Mouse (Mus musculus) liver, embryonic 11.5 days (tissue): ENCODE measurements around the gene Klk10. TPM values are rescaled to one million over a fixed set of nuclear protein-coding genes. Genes with fewer than 3 reads are reported as not detected.

Source experiments
- ATAC-seq: fragments of 200-750 bp; cut with Nextera tagmentation; replicated peaks from 2 replicates; pipeline ENCODE4 v1.8.0; 2017; ENCODE audit warnings: moderate number of reproducible peaks, mild to moderate bottlenecking, moderate TSS enrichment, moderate library complexity; ENCODE audit not compliant: low FRiP score
- DNase-seq: peaks from one replicate; pipeline ENCODE4 v3.0.0-alpha.2; 2017; ENCODE audit warnings: low spot score
- H3K27ac ChIP-seq: fragments of 300-500 bp; sonication (generic); 2 replicates; pipeline ENCODE4 v1.5.1; 2014; ENCODE audit warnings: mild to moderate bottlenecking, low read depth, low read length, control low read depth
- H3K27me3 ChIP-seq: fragments of 300-500 bp; sonication (generic); replicated peaks from 2 replicates; pipeline ENCODE4 v1.6.1; 2014; ENCODE audit warnings: low read length, mixed read lengths; ENCODE audit not compliant: control insufficient read depth, insufficient read depth
- H3K36me3 ChIP-seq: fragments of 300-500 bp; sonication (generic); 2 replicates; pipeline ENCODE4 v1.6.1; 2014; ENCODE audit warnings: mild to moderate bottlenecking, low read length, moderate library complexity, mixed read lengths; ENCODE audit not compliant: control insufficient read depth, insufficient read depth
- H3K4me1 ChIP-seq: fragments of 300-500 bp; sonication (generic); replicated peaks from 2 replicates; pipeline ENCODE4 v1.6.1; 2014; ENCODE audit warnings: low read length, mixed read lengths; ENCODE audit not compliant: control insufficient read depth, insufficient read depth
- H3K4me2 ChIP-seq: fragments of 300-500 bp; sonication (generic); 2 replicates; pipeline ENCODE4 v1.6.1; 2014; ENCODE audit warnings: mild to moderate bottlenecking, control low read depth, moderate library complexity
- H3K4me3 ChIP-seq: fragments of 300-500 bp; sonication (generic); 2 replicates; pipeline ENCODE4 v1.5.1; 2014; ENCODE audit warnings: low read depth, low read length, control low read depth
- H3K9ac ChIP-seq: fragments of 300-500 bp; sonication (generic); 2 replicates; pipeline ENCODE4 v1.6.1; 2014; ENCODE audit warnings: low read depth, low read length, control low read depth
- H3K9me3 ChIP-seq: fragments of 300-500 bp; sonication (generic); 2 replicates; pipeline ENCODE4 v1.6.1; 2016; ENCODE audit warnings: low read length, inconsistent platforms, mixed read lengths; ENCODE audit not compliant: control insufficient read depth
- WGBS: fragments of 180-500 bp; shearing (Covaris S2); extraction: QIAGEN DNeasy Blood & Tissue Kit; methylation state at CpG from one replicate; pipeline ENCODE4 v1.1.7; 2014; 5-methylcytosine and 5-hydroxymethylcytosine counted together
- polyA plus RNA-seq: library from polyadenylated mRNA; unstranded; fragments of >200 nt; fragmentation: Nextera tagmentation; extraction: Ambion mirVana; gene quantifications from 2 replicates; pipeline ENCODE4 v1.2.1, GENCODE M21; 2014

The Klk10 gene
- polyA plus RNA-seq, 1 experiment from 2014 or later, result not detected

- ATAC-seq (no peak), DNase-seq (no peak)
- H3K4me1 ChIP-seq, result peaks cover 2% of the 10 kb centered on the region; the same call in 1 of the 2 replicates
- no peak overlapping the region for H3K9ac ChIP-seq
- WGBS, result 78% methylated on average over 7 of the region's 7 CpGs
- no peak overlapping the region for H3K4me2 ChIP-seq
- H3K4me3 ChIP-seq, result no peak overlapping the region
- no peaks in the 10 kb centered on the region for H3K36me3 ChIP-seq
- no peak overlapping the region for H3K27ac ChIP-seq
- peaks cover 21% of the 10 kb centered on the region for H3K27me3 ChIP-seq
- H3K9me3 ChIP-seq, result no peaks in the 10 kb centered on the region
Observed at GRCm38 (mm10) chr7:43799876-43800275, 19.0 kb downstream of the Klk10 start.

GRCm38 (mm10) chr7:43810994-43811393 is 30.2 kb downstream of the Klk10 start, which contains the start of gene Klk7:
Gene Klk7, plus strand, starts transcription at chr7:43811294.
- WGBS, result 46% methylated on average over 5 of the region's 5 CpGs
- no peak for ATAC-seq

GRCm38 (mm10) chr7:43815211-43815610 is 34.4 kb downstream of the Klk10 start:
- H3K4me2 ChIP-seq, result no peak overlapping the region
- H3K9ac ChIP-seq, result no peak overlapping the region
- no peaks in the 10 kb centered on the region for H3K9me3 ChIP-seq
- WGBS, result 79% methylated on average over 7 of the region's 7 CpGs
- H3K4me3 ChIP-seq, result no peak overlapping the region
- no peaks in the 10 kb centered on the region for H3K4me1 ChIP-seq
- ATAC-seq, result no peak
- no peak overlapping the region for H3K27ac ChIP-seq
- no peaks in the 10 kb centered on the region for H3K27me3 ChIP-seq
- DNase-seq, result peak; percentile 12
- no peaks in the 10 kb centered on the region for H3K36me3 ChIP-seq

More at GRCm38 (mm10) chr7:43810994-43811393, 30.2 kb downstream of the Klk10 start, which contains the start of gene Klk7:
- Histone ChIP-seq H3K4me2 (no peak within 1 kb of the TSS), H3K27me3 (no peaks in the 10 kb centered on the region), H3K4me3 (no peak within 1 kb of the TSS), H3K27ac (no peak within 1 kb of the TSS), H3K9me3 (no peaks in the 10 kb centered on the region), H3K9ac (no peak within 1 kb of the TSS), H3K4me1 (no peaks in the 10 kb centered on the region), H3K36me3 (no peaks in the 10 kb centered on the region)
- no peak for DNase-seq

GRCm38 (mm10) chr7:43816746-43817145 is 35.9 kb downstream of the Klk10 start:
- Histone ChIP-seq H3K9me3 (no peaks in the 10 kb centered on the region), H3K27ac (no peak overlapping the region), H3K4me2 (no peak overlapping the region), H3K4me3 (no peak overlapping the region), H3K27me3 (no peaks in the 10 kb centered on the region), H3K4me1 (no peaks in the 10 kb centered on the region), H3K36me3 (no peaks in the 10 kb centered on the region), H3K9ac (no peak overlapping the region)
- ATAC-seq (no peak), DNase-seq (peak; percentile 7)

- Histone ChIP-seq H3K9me3 (no peaks in the 10 kb centered on the region), H3K4me1 (no peaks in the 10 kb centered on the region), H3K27me3 (no peaks in the 10 kb centered on the region), H3K27ac (no peak overlapping the region), H3K9ac (no peak overlapping the region), H3K4me3 (no peak overlapping the region), H3K36me3 (no peaks in the 10 kb centered on the region), H3K4me2 (no peak overlapping the region)
- ATAC-seq (no peak), DNase-seq (no peak)
- WGBS, result 82% methylated on average over 7 of the region's 7 CpGs
Observed at GRCm38 (mm10) chr7:43821581-43821980, 40.7 kb downstream of the Klk10 start.

- no peaks in the 10 kb centered on the region for H3K36me3 ChIP-seq
Observed at GRCm38 (mm10) chr7:43824199-43824598, 43.4 kb downstream of the Klk10 start, which contains the start of gene Klk6. Gene Klk6, plus strand, starts transcription at chr7:43824499.

GRCm38 (mm10) chr7:43826056-43826455 is 45.2 kb downstream of the Klk10 start:
- H3K27me3 ChIP-seq, result no peaks in the 10 kb centered on the region
- no peak overlapping the region for H3K4me2 ChIP-seq
- WGBS, result 74% methylated on average over 5 of the region's 5 CpGs
- ATAC-seq (no peak), DNase-seq (no peak)
- H3K27ac ChIP-seq, result no peak overlapping the region
- H3K36me3 ChIP-seq, result no peaks in the 10 kb centered on the region
- no peaks in the 10 kb centered on the region for H3K4me1 ChIP-seq
- no peaks in the 10 kb centered on the region for H3K9me3 ChIP-seq
- no peak overlapping the region for H3K9ac ChIP-seq
- H3K4me3 ChIP-seq, result no peak overlapping the region

More at GRCm38 (mm10) chr7:43824199-43824598, 43.4 kb downstream of the Klk10 start, which contains the start of gene Klk6:
- DNase-seq (no peak), ATAC-seq (no peak)
- Histone ChIP-seq H3K4me2 (no peak within 1 kb of the TSS), H3K9me3 (no peaks in the 10 kb centered on the region), H3K4me1 (no peaks in the 10 kb centered on the region), H3K4me3 (no peak within 1 kb of the TSS), H3K27ac (no peak within 1 kb of the TSS), H3K9ac (no peak within 1 kb of the TSS), H3K27me3 (no peaks in the 10 kb centered on the region)
- 82% methylated on average over 10 of the region's 10 CpGs for WGBS

- Histone ChIP-seq H3K4me1 (no peaks in the 10 kb centered on the region), H3K4me2 (no peak overlapping the region), H3K9me3 (no peaks in the 10 kb centered on the region), H3K27ac (no peak overlapping the region), H3K36me3 (no peaks in the 10 kb centered on the region), H3K9ac (no peak overlapping the region), H3K27me3 (no peaks in the 10 kb centered on the region), H3K4me3 (no peak overlapping the region)
- no peak for ATAC-seq
- 79% methylated on average over 4 of the region's 4 CpGs for WGBS
- no peak for DNase-seq
Observed at GRCm38 (mm10) chr7:43827706-43828105, 46.9 kb downstream of the Klk10 start.

- WGBS, result 81% methylated on average over 8 of the region's 8 CpGs
- ATAC-seq, result no peak
- Histone ChIP-seq H3K9ac (no peak overlapping the region), H3K4me2 (no peak overlapping the region), H3K9me3 (no peaks in the 10 kb centered on the region), H3K36me3 (no peaks in the 10 kb centered on the region), H3K4me3 (no peak overlapping the region), H3K27ac (no peak overlapping the region), H3K4me1 (no peaks in the 10 kb centered on the region), H3K27me3 (no peaks in the 10 kb centered on the region)
- no peak for DNase-seq
Observed at GRCm38 (mm10) chr7:43829006-43829405, 48.2 kb downstream of the Klk10 start.
